Mouse (Mus musculus) neutrophil, adult 5-6 weeks (primary cell): ENCODE data around the gene Fam135a. TPM values are rescaled to one million over a fixed set of nuclear protein-coding genes. Genes with fewer than 3 reads are reported as not detected.
"Not testable (repeated sequence)": the region's sequence is repeated elsewhere in the genome, so short reads cannot be mapped to it uniquely, and the experiment has no call there.

Source experiments
- ATAC-seq: fragments of 151-379, 151-347 bp; 2 replicates; pipeline ENCODE4 v1.8.0; 2017; ENCODE audit warnings: mild to moderate bottlenecking, moderate TSS enrichment; ENCODE audit not compliant: insufficient number of reproducible peaks, poor library complexity, low FRiP score, severe bottlenecking; ENCODE audit errors: extremely low read depth
- total RNA-seq: library from RNA; stranded (forward); fragments of 200-1000 nt; gene quantifications from 2 replicates; pipeline ENCODE4 v1.2.3, GENCODE M21; 2017

The Fam135a gene
- total RNA-seq, 1 experiment from 2014 or later = 0.81 TPM

GRCm38 (mm10) chr1:23978281-23978680 is 121.9 kb downstream of the Fam135a start:
- no peak for ATAC-seq

DNA sequence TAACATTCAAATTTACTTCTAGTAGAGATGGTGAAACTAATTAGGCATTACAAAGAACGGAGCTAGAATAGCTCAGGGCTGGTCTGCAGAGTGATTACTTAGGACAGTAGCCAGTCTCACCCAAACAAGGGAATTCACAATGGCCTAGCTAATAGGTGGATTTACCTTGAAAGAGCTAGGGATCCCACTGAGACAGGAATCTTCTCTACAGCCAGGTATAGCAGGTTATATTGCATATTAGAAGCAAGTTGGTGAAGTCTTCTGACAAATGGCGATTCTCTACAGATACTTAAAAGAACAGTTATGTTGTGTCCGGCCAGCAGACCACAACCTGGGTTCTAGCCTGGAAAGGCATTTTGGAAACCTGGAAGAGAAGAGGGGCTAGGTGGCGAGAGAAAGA is 129.0 kb downstream of the Fam135a start:
- ATAC-seq = not testable (repeated sequence)

- ATAC-seq = no peak
Observed at GRCm38 (mm10) chr1:23968027-23968725, 132.0 kb downstream of the Fam135a start.

- no peak for ATAC-seq
Observed at GRCm38 (mm10) chr1:23966226-23966625, 133.9 kb downstream of the Fam135a start.

Other genes with a start within 250 kb of the Fam135a start
- 45.9 and 52.1 TPM in 2 replicates for gene Smap1, start 178.0 kb downstream of the Fam135a start, total RNA-seq
- gene Sdhaf4, start 94.7 kb downstream of the Fam135a start, total RNA-seq = 2.6 and 6.2 TPM in 2 replicates
- not detected in 2 replicates for gene Col9a1, start 77.3 kb upstream of the Fam135a start, total RNA-seq